Mouse (Mus musculus) adrenal gland, adult 18-20 months (tissue): ENCODE results near the gene Lag3. TPM values are rescaled to one million over a fixed set of nuclear protein-coding genes. Genes with fewer than 3 reads are reported as not detected.
"Not testable (repeated sequence)": the region's sequence is repeated elsewhere in the genome, so short reads cannot be mapped to it uniquely, and the experiment has no call there.

Source experiments
- DNase-seq, 2 experiments: peaks; one replicate each; pipeline ENCODE4 v3.0.0; 2021 to 2022; ENCODE audit warnings: low spot score in 2 of 2
- total RNA-seq, 2 experiments: library from RNA; stranded (reverse); gene quantifications; 1 replicate in 1 of 2; 2 replicates in 1 of 2; pipeline ENCODE4 v1.2.3; 2021

Gene Lag3
- total RNA-seq, 2 experiments from 2014 or later: 1.4 to 2.6 TPM

- DNase-seq: no peak
Measured at GRCm38 (mm10) chr6:124901851-124902250, 9.7 kb downstream of the Lag3 start.

- DNase-seq: no peak
Measured at GRCm38 (mm10) chr6:124900801-124901480, 10.6 kb downstream of the Lag3 start.

- no peak for DNase-seq
Measured at GRCm38 (mm10) chr6:124900056-124900800, 11.3 kb downstream of the Lag3 start.

GRCm38 (mm10) chr6:124898359-124898758 is 13.1 kb downstream of the Lag3 start:
- no peak for DNase-seq

GRCm38 (mm10) chr6:124894113-124894512 is 17.4 kb downstream of the Lag3 start:
- not testable (repeated sequence) for DNase-seq

- DNase-seq: no peak
Measured at GRCm38 (mm10) chr6:124890997-124891396, 20.5 kb downstream of the Lag3 start.

- DNase-seq: no peak
Measured at GRCm38 (mm10) chr6:124888555-124889125, 22.9 kb downstream of the Lag3 start.

GRCm38 (mm10) chr6:124887986-124888385 is 23.5 kb downstream of the Lag3 start, which contains the start of gene Cd4:
Gene Cd4 (minus strand): TSS chr6:124888221.
- no peak for DNase-seq

- no peak for DNase-seq
Measured at GRCm38 (mm10) chr6:124885956-124886381, 25.5 kb downstream of the Lag3 start.

GRCm38 (mm10) chr6:124884714-124885500 is 26.6 kb downstream of the Lag3 start:
- DNase-seq: no peak

GRCm38 (mm10) chr6:124883351-124883750 is 28.2 kb downstream of the Lag3 start:
- no peak for DNase-seq

- DNase-seq: no peak
Measured at GRCm38 (mm10) chr6:124881821-124882220, 29.7 kb downstream of the Lag3 start.

GRCm38 (mm10) chr6:124879390-124879789 is 32.1 kb downstream of the Lag3 start:
- DNase-seq: no peak

GRCm38 (mm10) chr6:124874348-124874747 is 37.2 kb downstream of the Lag3 start:
- no peak for DNase-seq

- no peak for DNase-seq
Measured at GRCm38 (mm10) chr6:124866560-124866959, 44.9 kb downstream of the Lag3 start.

GRCm38 (mm10) chr6:124865766-124866362 is 45.6 kb downstream of the Lag3 start:
- no peak for DNase-seq

GRCm38 (mm10) chr6:124863658-124864298 is 47.7 kb downstream of the Lag3 start, which contains the start of gene Gpr162:
Gene Gpr162 (minus strand): TSS chr6:124863983.
- peak; percentile 36 to 51 for DNase-seq

- DNase-seq: no peak
Measured at GRCm38 (mm10) chr6:124863125-124863657, 48.3 kb downstream of the Lag3 start.

- DNase-seq: no peak
Measured at GRCm38 (mm10) chr6:124862406-124863124, 48.9 kb downstream of the Lag3 start.
